Mouse (Mus musculus) hematopoietic stem cell, adult 5-6 weeks (primary cell): ENCODE data around the gene Olfr694. TPM values are rescaled to one million over a fixed set of nuclear protein-coding genes. Genes with fewer than 3 reads are reported as not detected.
A peak's percentile ranks its signal among the peaks of the same experiment; 100 is the strongest.
"Not testable (repeated sequence)": the region's sequence is repeated elsewhere in the genome, so short reads cannot be mapped to it uniquely, and the experiment has no call there.

ENCODE experiments used
- ATAC-seq, 2 experiments: fragments of 125-278 bp in 1 of 2; replicated peaks in 1 of 2; 2 replicates each; pipeline ENCODE4 v1.8.0; 2016 to 2017; ENCODE audit warnings: inconsistent platforms in 2 of 2, mild to moderate bottlenecking in 2 of 2, moderate number of reproducible peaks in 2 of 2, low read depth in 1 of 2, moderate TSS enrichment in 1 of 2; ENCODE audit not compliant: low FRiP score in 2 of 2, poor library complexity in 2 of 2, severe bottlenecking in 2 of 2, insufficient read depth in 1 of 2, low TSS enrichment in 1 of 2
- total RNA-seq: library from RNA; stranded (forward); fragments of 172-1452, 232-1000 nt; gene quantifications from 2 replicates; pipeline ENCODE4 v1.2.3, GENCODE M21; 2017

Olfr694 gene
- not detected in 2 replicates for total RNA-seq

- no peak for ATAC-seq
Observed at GRCm38 (mm10) chr7:106691714-106692113, at the start of gene Olfr694. TSS of gene Olfr694 (minus strand) at chr7:106691814.

GRCm38 (mm10) chr7:106737028-106737427 is 45.4 kb upstream of the Olfr694 start:
- ATAC-seq = no peak

GRCm38 (mm10) chr7:106733717-106734116 is 42.1 kb upstream of the Olfr694 start:
- no peak for ATAC-seq

GRCm38 (mm10) chr7:106725654-106726053 is 34.0 kb upstream of the Olfr694 start:
- not testable (repeated sequence) for ATAC-seq

- no peak for ATAC-seq
Observed at GRCm38 (mm10) chr7:106716296-106716695, 24.7 kb upstream of the Olfr694 start, which contains the start of gene Olfr695. TSS of gene Olfr695 (minus strand) at chr7:106716396.

GRCm38 (mm10) chr7:106711463-106711862 is 19.8 kb upstream of the Olfr694 start:
- peak; percentile 48 to 71; a peak in 2 of 4 replicates for ATAC-seq

- not testable (repeated sequence) for ATAC-seq
Observed at GRCm38 (mm10) chr7:106707705-106708104, 16.1 kb upstream of the Olfr694 start.

- no peak for ATAC-seq
Observed at GRCm38 (mm10) chr7:106696891-106697290, 5.3 kb upstream of the Olfr694 start.

GRCm38 (mm10) chr7:106692976-106693375 is 1.4 kb upstream of the Olfr694 start:
- 0 out of 4 replicates have a peak, but pooled peaks of 1 of the 2 experiments have one; percentile 22 for ATAC-seq

GRCm38 (mm10) chr7:106685382-106685781 is 6.2 kb downstream of the Olfr694 start:
- ATAC-seq = no peak

GRCm38 (mm10) chr7:106680484-106680883 is 11.1 kb downstream of the Olfr694 start, which contains the start of gene Olfr693:
TSS of gene Olfr693 (minus strand) at chr7:106680584.
- no peak for ATAC-seq

GRCm38 (mm10) chr7:106652344-106652652 is 39.3 kb downstream of the Olfr694 start:
- no peak for ATAC-seq

- peak; percentile 57 to 75 for ATAC-seq
Observed at GRCm38 (mm10) chr7:106651555-106652343, 39.9 kb downstream of the Olfr694 start.

- ATAC-seq = no peak
Observed at GRCm38 (mm10) chr7:106649774-106650173, 41.8 kb downstream of the Olfr694 start.

GRCm38 (mm10) chr7:106645261-106645660 is 46.4 kb downstream of the Olfr694 start:
- no peak for ATAC-seq

GRCm38 (mm10) chr7:106644222-106644870 is 47.3 kb downstream of the Olfr694 start:
- peak; percentile 83 to 88 for ATAC-seq

GRCm38 (mm10) chr7:106640839-106641238 is 50.8 kb downstream of the Olfr694 start:
- peak; percentile 14 to 38; a peak in 1 of 4 replicates for ATAC-seq

GRCm38 (mm10) chr7:106635560-106635959 is 56.1 kb downstream of the Olfr694 start:
- no peak for ATAC-seq
